Mouse (Mus musculus) ES-E14 (cell line): ENCODE results near the gene Phlda1. TPM values are rescaled to one million over a fixed set of nuclear protein-coding genes. Genes with fewer than 3 reads are reported as not detected.

ENCODE experiments used
- DNase-seq: peaks from one replicate; pipeline ENCODE4 v3.0.0-alpha.2; 2013; ENCODE audit warnings: low read depth, low spot score
- H3K27ac ChIP-seq: 2 replicates; pipeline ENCODE4 v1.5.1; 2012; ENCODE audit warnings: low read depth, mild to moderate bottlenecking, low read length, moderate library complexity, mixed read lengths; ENCODE audit not compliant: poor library complexity, insufficient read depth, severe bottlenecking
- H3K36me3 ChIP-seq: 2 replicates; pipeline ENCODE4 v1.6.1; 2012; ENCODE audit warnings: mild to moderate bottlenecking, low read length, moderate library complexity, mixed read lengths; ENCODE audit not compliant: control insufficient read depth, poor library complexity, insufficient read depth, severe bottlenecking
- H3K4me1 ChIP-seq, 2 experiments: fragments of 150-350 bp in 1 of 2; sonication (generic) in 1 of 2; 2 replicates each; pipeline ENCODE4 v1.6.1; 2012; ENCODE audit warnings: low read length in 2 of 2, mild to moderate bottlenecking in 1 of 2, mixed read lengths in 1 of 2; ENCODE audit not compliant: control insufficient read depth in 2 of 2, insufficient read depth in 2 of 2, poor library complexity in 1 of 2
- H3K4me3 ChIP-seq, 2 experiments: fragments of 150-350 bp in 1 of 2; sonication (generic) in 1 of 2; 2 replicates each; pipeline ENCODE4 v1.5.1; 2012; ENCODE audit warnings: low read length in 2 of 2, low read depth in 1 of 2, mild to moderate bottlenecking in 1 of 2, mixed read lengths in 1 of 2; ENCODE audit not compliant: insufficient read depth in 1 of 2, poor library complexity in 1 of 2, severe bottlenecking in 1 of 2
- H3K9ac ChIP-seq: 2 replicates; pipeline ENCODE4 v1.6.1; 2012; ENCODE audit warnings: low read depth, mild to moderate bottlenecking, low read length, mixed read lengths; ENCODE audit not compliant: poor library complexity, insufficient read depth, severe bottlenecking
- H3K9me3 ChIP-seq: fragments of 150-350 bp; sonication (generic); 2 replicates; pipeline ENCODE4 v1.6.1; 2012; ENCODE audit warnings: low read depth, mild to moderate bottlenecking, low read length; ENCODE audit not compliant: control insufficient read depth, insufficient read depth
- CHD2 ChIP-seq: IDR thresholded peaks from 2 replicates; pipeline ENCODE4 v1.6.1; 2014; ENCODE audit warnings: mild to moderate bottlenecking, low read depth, low read length, inconsistent platforms
- HCFC1 ChIP-seq: IDR thresholded peaks from 2 replicates; pipeline ENCODE4 v1.6.1; 2012; ENCODE audit warnings: low read length, inconsistent platforms, borderline replicate concordance; ENCODE audit not compliant: insufficient read depth
- MAFK ChIP-seq: IDR thresholded peaks from 2 replicates; pipeline ENCODE4 v1.6.1; 2014; ENCODE audit warnings: mild to moderate bottlenecking, low read depth, low read length, inconsistent platforms; ENCODE audit not compliant: insufficient read depth
- ZC3H11A ChIP-seq: IDR thresholded peaks from 2 replicates; pipeline ENCODE4 v1.6.1; 2012; ENCODE audit warnings: low read depth, mild to moderate bottlenecking, inconsistent platforms, low read length, borderline replicate concordance
- ZNF384 ChIP-seq: IDR thresholded peaks from 2 replicates; pipeline ENCODE4 v1.6.1; 2012; ENCODE audit warnings: low read depth, low read length, inconsistent platforms
- in situ Hi-C, 2 experiments: fragments of 600-800 bp; cut with MboI; formaldehyde crosslinking; loops; one replicate each; pipeline ENCODE4 v1.15.1; 2025; ENCODE audit warnings: low sequenced_read_pairs in 2 of 2, inconsistent platforms in 1 of 2; ENCODE audit not compliant: unreplicated experiment in 2 of 2
- total RNA-seq: library from RNA; depleted of rRNA; stranded (reverse); fragments of 300-350 nt; gene quantifications from 2 replicates; pipeline ENCODE4 v1.2.3, GENCODE M21; 2012

The Phlda1 gene
- total RNA-seq, 1 experiment, result 9.8 TPM

- no peaks in the 10 kb centered on the region for H3K9me3 ChIP-seq
- no peak overlapping the region for H3K27ac ChIP-seq
- TF ChIP-seq MAFK (no peak), CHD2 (peak; percentile 64; the same call in 1 of the 2 replicates)
- H3K9ac ChIP-seq, result no peak overlapping the region
- H3K36me3 ChIP-seq, result no peaks in the 10 kb centered on the region
- in situ Hi-C loops, result loop anchor here in 1 of 2 experiments (10.0 kb wide), 1 partner anchor 146 kb away; no protein-coding TSS in a partner anchor
- H3K4me1 ChIP-seq, result peaks cover 5 to 6% of the 10 kb centered on the region in 2 experiments
- H3K4me3 ChIP-seq, result no peak overlapping the region
- DNase-seq, result no peak
These were observed 3.2 kb downstream of the Phlda1 start for GRCm38 (mm10) chr10:111509103-111509784.

DNA sequence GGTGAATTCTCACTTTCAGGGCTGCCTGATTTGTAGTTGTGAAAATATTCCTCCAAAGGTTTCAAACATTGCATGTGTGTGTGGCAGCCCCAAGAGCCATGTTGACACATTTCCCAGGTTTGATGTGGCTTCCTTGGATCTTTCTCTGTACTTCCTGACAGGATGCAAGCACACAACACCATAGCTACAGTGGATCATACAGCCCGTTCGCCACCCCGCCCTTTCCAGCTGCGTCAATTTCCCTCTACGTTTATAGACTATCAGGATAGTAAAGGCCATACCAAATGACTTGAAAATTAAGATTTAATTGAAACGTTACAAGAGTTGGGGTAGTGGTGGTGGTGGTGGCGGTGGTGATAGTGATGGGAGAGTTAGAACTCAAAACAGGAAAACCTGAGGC is 3.9 kb downstream of the Phlda1 start:
- Histone ChIP-seq H3K4me3 (no peak overlapping the region), H3K9ac (no peak overlapping the region), H3K27ac (no peak overlapping the region), H3K4me1 (peaks cover 5 to 6% of the 10 kb centered on the region in 2 experiments), H3K36me3 (no peaks in the 10 kb centered on the region), H3K9me3 (no peaks in the 10 kb centered on the region)
- TF ChIP-seq HCFC1 (no peak), ZC3H11A (no peak), MAFK (no peak), CHD2 (no peak), ZNF384 (no peak)
- in situ Hi-C loops, result loop anchor here in 1 of 2 experiments (10.0 kb wide), 1 partner anchor 145 kb away; no protein-coding TSS in a partner anchor
- no peak for DNase-seq

DNA sequence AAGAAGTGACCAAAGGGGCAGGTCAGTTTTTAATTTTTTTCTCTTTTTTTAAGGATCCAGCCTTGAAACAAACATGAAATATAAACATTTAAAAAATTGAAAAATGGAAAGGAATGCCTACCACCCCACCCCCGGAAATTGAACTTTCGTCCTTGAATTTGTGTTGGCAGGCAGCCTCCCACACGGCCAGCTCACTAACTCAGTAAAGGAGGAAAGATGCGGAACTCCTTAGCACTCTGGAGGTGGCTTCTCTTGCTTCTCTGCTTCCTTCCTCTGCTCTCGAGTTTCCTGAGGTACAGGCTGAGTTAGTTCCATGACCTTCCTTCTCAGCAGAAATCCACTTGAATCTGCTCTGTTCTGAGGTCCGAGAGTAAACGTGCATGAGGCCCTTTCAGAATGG is 4.7 kb downstream of the Phlda1 start:
- no peaks in the 10 kb centered on the region for H3K36me3 ChIP-seq
- no peak overlapping the region for H3K9ac ChIP-seq
- no peak for DNase-seq
- TF ChIP-seq ZC3H11A (no peak), MAFK (no peak), CHD2 (no peak), ZNF384 (no peak), HCFC1 (no peak)
- no peak overlapping the region for H3K4me3 ChIP-seq
- in situ Hi-C loops, result no loop called here
- H3K4me1 ChIP-seq, result peaks cover 5 to 7% of the 10 kb centered on the region in 2 experiments
- no peaks in the 10 kb centered on the region for H3K9me3 ChIP-seq
- H3K27ac ChIP-seq, result no peak overlapping the region

DNA sequence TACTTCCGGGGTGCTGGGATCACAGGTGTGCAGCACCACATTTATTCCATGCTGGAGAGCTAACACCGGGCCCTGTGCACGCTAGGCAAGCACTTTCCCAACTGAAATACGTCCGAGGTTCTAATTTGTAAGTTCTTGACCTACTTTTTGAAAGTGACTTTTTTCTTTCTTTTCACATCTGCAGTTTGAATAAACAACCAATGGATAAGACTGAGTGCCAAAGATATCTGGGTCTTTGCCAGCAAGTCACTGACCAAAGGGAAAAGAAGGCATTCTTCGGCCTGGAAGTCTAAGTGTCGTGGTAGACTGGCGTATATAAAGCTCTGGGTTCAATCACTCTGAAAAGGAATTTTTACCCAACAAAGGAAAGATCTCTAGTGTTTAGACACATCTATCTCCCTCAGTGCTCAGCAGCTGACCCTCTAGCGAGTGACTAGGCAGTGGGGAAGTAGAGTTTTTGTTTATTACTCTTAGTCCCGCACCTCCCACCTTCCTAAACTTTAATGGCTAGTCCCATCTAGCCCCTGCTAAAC is 6.0 kb downstream of the Phlda1 start:
- H3K9ac ChIP-seq, result no peak overlapping the region
- H3K4me1 ChIP-seq, result peaks cover 5 to 8% of the 10 kb centered on the region in 2 experiments
- DNase-seq, result no peak
- TF ChIP-seq ZNF384, result no peak
- TF ChIP-seq ZC3H11A, result no peak
- no peak for TF ChIP-seq HCFC1
- no peak for TF ChIP-seq CHD2
- no peak for TF ChIP-seq MAFK
- in situ Hi-C loops, result no loop called here
- H3K27ac ChIP-seq, result no peak overlapping the region
- H3K36me3 ChIP-seq, result no peaks in the 10 kb centered on the region
- no peak overlapping the region for H3K4me3 ChIP-seq
- no peaks in the 10 kb centered on the region for H3K9me3 ChIP-seq
